Mouse (Mus musculus) left cerebral cortex, adult 18-20 months (tissue): ENCODE data around the gene Bub1b. TPM values are rescaled to one million over a fixed set of nuclear protein-coding genes. Genes with fewer than 3 reads are reported as not detected.
A peak's percentile ranks its signal among the peaks of the same experiment; 100 is the strongest.
"Not testable (repeated sequence)": the region's sequence is repeated elsewhere in the genome, so short reads cannot be mapped to it uniquely, and the experiment has no call there.

Experiments
- DNase-seq, 2 experiments: peaks; one replicate each; pipeline ENCODE4 v3.0.0; 2021 to 2022; ENCODE audit warnings: low spot score in 2 of 2, mixed read lengths in 1 of 2
- long read RNA-seq, 2 experiments: library from polyadenylated mRNA; stranded (forward); transcript quantifications; one replicate each; pipeline ENCODE4 v2.0.0; 2021
- total RNA-seq, 2 experiments: library from RNA; stranded (reverse); gene quantifications; 2 replicates each; pipeline ENCODE4 v1.2.3; 2021

Gene Bub1b
- 1 to 10 TPM; 1.0 to 1.1 TPM for total RNA-seq
- long read RNA-seq, experiment 1 = 0 reads
- long read RNA-seq, experiment 2 = 0 reads

DNA sequence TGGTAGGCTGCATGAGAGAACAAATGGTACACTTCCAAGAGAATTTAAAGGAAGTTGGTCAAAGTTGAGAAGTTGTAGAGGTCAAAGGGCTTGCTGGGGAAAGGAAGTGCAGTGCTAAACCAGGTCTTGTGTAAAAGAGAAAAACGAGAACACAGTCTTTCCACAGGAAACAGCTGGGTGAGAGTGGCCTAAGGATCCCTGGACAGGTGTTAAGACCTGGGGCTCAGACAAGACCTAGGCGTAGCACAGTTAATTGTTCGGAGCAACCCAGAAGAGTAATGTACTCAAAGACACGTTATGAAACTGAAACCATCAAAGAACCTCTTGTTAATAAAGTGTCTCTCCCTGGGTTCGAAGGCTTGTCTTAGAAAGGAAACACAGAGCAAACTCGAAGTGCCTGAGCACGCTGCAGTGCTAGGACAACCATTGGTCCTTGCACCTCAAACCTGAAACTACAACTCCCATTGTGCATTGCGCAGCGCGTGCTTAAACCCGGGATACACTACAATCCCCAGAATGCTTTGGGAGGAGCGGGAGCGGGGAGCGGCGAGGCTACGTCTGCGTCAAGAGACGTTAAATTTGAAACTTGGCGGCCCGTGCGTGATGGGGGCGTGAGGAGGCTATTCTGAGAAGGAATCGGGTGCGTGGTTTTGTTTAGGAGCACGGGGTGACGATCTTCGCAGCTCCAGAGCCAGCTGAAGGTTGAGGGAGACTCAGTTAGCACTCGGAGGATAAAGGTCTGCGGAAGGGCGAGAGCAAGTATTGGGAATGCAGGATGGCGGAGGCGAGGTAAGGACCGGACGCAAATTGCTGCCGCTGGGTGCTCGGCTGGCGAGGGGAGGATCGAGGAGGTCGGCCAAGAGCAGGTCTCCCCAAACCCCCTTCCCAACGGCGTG is at the start of gene Bub1b:
TSS of gene Bub1b (plus strand) at position 539 of the 896 bp plus-strand sequence.
- DNase-seq = peak; percentile 91 to 93

DNA sequence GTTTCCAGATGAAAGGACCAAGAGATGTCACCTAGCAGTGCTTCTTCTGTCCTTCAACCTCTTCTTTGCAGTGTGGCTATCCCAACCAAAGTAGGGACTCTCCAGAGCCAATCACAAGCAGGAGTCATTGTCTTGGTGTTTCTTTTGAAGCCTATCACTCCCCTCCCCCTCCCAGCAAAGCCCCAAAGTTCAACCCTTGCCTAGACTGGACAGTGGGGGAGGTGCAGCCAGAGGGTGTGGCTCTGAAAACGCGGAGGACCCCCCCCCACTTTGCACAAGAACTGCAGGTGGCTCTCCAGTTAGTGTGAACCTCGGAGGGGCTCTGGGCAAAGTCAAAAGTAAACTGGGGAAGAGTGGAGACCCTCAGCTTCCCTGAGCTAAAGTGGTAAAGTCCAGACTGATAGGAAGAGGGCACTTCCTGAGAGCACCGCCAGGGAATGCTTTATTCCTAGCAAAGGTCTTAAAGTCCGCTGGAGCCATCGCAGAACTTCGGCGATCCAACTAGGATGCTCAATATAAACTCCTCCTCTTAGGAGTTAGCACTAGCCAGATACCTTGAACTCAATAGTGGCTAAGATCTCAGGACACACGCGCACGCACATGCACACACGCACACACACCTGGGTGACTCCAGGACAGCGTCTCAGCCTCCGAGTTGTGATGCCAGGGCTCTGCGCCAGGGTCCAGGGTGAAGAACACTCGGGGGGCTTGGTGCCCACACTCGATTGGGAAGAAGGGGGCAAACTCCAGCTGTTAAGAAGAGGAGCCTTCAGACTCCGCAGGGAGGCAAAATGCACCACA is 49.4 kb upstream of the Bub1b start:
- no peak for DNase-seq

GRCm38 (mm10) chr2:118549507-118550473 is 48.2 kb upstream of the Bub1b start, which contains the start of gene Bmf:
TSS of gene Bmf (minus strand) at chr2:118549687.
- peak; percentile 90 to 91 for DNase-seq

- no peak for DNase-seq
Observed at GRCm38 (mm10) chr2:118551606-118552005, 46.4 kb upstream of the Bub1b start.

GRCm38 (mm10) chr2:118554356-118554990 is 43.5 kb upstream of the Bub1b start:
- not testable (repeated sequence) for DNase-seq

DNA sequence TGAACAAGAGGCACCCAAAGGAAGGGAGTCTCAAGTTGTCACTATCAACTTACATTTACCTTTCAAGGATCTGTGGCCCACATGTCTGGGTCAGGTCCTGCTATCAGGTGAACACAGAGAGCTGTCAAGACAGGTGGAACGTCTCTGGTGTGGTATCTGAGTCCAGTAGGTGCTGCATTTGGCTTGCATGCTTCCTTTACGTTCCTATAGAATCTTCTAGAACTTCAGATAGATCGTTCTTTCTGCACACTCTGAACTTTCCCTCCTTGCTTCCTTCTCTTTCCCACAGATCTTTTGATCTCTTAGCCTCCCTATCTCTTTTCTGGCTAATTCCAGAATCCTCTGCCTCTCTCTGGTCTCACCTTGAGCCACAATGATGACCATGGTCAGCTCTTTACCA is 39.6 kb upstream of the Bub1b start:
- DNase-seq = no peak

GRCm38 (mm10) chr2:118562015-118562414 is 36.0 kb upstream of the Bub1b start:
- no peak for DNase-seq

DNA sequence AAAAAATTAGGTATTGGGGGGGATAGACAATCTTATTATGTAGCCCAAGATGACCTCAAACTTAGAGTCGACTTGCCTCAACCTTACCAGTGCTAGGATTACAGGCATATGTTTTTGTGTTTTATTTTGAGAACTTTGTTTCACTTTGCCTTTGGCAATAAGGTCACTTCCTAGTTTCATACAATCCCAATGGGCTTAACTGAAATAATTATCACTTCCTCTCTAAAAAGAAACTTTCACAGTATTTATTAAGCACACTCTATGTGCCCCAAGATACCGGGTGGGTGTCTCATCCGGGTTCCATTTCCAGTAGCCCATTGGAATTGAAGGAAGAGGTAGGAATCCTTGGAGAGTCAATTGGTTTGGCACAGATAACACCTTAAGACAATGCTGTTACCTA is 35.6 kb upstream of the Bub1b start:
- DNase-seq = no peak

- DNase-seq = no peak
Observed at GRCm38 (mm10) chr2:118567179-118567578, 30.8 kb upstream of the Bub1b start.

DNA sequence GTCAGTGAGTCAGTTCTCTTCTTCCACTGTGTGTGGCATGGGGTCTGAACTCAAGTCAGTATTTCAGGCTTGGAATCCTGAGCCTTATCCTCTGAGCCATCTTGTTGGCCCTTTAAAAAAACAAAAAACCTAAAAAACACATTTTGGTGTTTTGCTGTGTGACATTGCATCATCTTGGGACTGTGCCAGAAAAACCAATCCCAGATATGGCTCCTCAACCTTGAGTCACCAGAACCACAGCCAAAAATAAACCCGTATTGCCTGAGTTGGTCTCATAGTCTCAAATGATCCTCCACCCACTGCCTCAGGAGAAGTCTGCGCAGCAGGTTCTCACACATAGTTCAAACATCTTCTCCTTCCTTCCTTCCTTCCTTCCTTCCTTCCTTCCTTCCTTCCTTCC is 27.1 kb upstream of the Bub1b start:
- no peak for DNase-seq

DNA sequence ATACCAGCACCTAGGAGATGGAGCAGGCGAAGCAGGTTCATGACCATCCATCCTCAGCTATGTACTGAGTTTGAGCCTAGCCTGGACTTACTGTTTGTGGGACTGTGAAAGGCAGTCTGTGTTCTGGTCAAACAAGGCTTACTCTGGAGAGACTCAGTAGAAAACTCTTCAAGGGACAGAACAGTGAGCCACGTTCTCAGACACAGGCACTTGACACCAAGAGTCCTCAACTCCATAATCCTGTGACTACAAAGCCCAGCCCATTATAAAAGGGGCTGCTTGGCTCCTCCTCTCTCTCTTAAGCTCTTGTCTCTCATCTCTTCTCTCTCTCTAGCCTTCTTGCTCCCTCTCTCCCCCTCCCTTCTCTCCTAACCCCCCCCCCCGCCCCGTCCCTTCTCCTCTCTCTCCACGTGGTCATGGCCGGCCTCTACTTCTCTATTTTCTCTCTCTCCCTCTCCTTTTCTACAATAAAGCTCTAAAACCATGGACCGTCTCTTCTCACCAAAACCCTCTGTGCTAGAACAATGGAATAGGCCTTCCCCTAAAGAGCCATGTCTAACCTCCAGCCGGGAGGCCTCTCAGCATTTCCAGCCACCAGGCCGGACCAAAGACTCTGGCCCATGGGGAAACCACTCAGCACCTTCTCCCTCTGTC is 25.7 kb upstream of the Bub1b start:
- no peak for DNase-seq

- no peak for DNase-seq
Observed at GRCm38 (mm10) chr2:118573135-118573534, 24.9 kb upstream of the Bub1b start.

DNA sequence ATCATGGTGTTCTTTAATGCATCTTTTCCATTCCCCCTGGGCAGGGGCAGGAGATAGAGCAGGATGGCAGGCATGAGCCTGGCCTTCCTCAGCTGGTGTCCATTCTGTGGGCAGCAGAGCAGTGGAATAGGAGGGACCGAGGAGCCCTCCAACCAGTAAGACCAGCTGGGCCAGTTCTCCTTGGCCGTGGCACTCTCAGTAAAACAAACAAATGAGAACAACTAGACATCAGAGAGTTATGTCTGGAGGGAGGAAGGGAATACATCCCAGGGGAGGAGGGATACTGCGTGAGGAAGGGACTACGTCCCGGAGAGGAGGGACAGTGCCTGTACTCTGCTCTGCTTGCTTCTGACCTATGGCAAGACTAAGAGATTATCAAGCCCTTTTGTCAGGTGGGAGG is 12.0 kb upstream of the Bub1b start:
- no peak for DNase-seq

GRCm38 (mm10) chr2:118587686-118588085 is 10.3 kb upstream of the Bub1b start:
- no peak for DNase-seq

DNA sequence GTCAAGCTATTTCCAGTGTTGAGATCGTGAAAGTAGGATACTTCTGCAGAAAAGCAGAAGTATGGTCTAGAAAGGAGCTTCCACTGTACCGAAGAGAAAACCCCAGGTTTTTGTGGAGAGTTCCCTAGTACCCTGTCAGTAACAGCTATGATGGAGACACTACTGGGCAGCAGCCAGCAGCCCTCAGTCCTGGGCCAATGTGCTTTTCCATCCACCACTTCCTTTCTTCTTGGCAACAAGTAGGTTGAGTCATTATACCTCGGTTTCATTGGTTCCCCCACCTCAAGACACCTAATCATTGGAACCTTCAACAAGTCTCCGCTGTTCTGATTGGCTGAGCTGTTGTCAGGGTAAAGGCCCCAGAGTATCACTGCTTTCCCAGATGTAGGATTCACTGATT is 6.9 kb upstream of the Bub1b start:
- DNase-seq = no peak

GRCm38 (mm10) chr2:118599087-118599486 is 1.1 kb downstream of the Bub1b start:
- DNase-seq = no peak

- DNase-seq = no peak
Observed at GRCm38 (mm10) chr2:118601599-118602263, 3.7 kb downstream of the Bub1b start.

- no peak for DNase-seq
Observed at GRCm38 (mm10) chr2:118604091-118604490, 6.1 kb downstream of the Bub1b start.

DNA sequence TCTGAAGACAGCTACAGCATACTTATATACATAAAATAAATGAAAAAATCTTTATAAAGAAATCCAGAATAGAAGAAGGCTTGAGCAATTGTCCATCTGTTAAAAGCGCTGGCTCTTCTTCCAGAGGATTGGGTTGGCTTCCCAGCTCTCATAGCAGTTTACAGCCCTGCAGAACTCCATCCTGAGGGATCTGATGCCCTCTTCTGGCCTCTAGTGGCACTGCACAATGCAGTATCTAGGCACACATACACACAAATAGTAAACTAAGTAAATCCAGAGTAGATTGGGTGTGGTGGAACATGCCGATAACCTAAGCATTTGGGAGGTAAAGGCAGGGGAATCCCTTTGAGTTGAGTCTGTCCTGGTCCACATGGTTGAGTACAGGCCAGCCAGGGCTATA is 8.0 kb downstream of the Bub1b start:
- DNase-seq = peak in 1 of 2 experiments; percentile 8
